Mouse (Mus musculus) forebrain, embryonic 15.5 days (tissue): ENCODE results near the gene Susd6. TPM values are rescaled to one million over a fixed set of nuclear protein-coding genes. Genes with fewer than 3 reads are reported as not detected.
A peak's percentile ranks its signal among the peaks of the same experiment; 100 is the strongest.

Source experiments
- ATAC-seq: fragments of 200-750 bp; cut with Nextera tagmentation; replicated peaks from 2 replicates; pipeline ENCODE4 v1.8.0; 2017; ENCODE audit warnings: mild to moderate bottlenecking, moderate TSS enrichment, moderate library complexity
- H3K27ac ChIP-seq: fragments of 300-500 bp; sonication (generic); replicated peaks from 2 replicates; pipeline ENCODE4 v1.5.1; 2015; ENCODE audit warnings: mild to moderate bottlenecking, inconsistent platforms
- H3K27me3 ChIP-seq: fragments of 300-500 bp; sonication (generic); 2 replicates; pipeline ENCODE4 v1.6.1; 2015; ENCODE audit warnings: inconsistent platforms
- H3K36me3 ChIP-seq: fragments of 300-500 bp; sonication (generic); 2 replicates; pipeline ENCODE4 v1.6.1; 2015; ENCODE audit warnings: mild to moderate bottlenecking, inconsistent platforms
- H3K4me1 ChIP-seq: fragments of 300-500 bp; sonication (generic); 2 replicates; pipeline ENCODE4 v1.6.1; 2015; ENCODE audit warnings: inconsistent platforms
- H3K4me2 ChIP-seq: fragments of 300-500 bp; sonication (generic); replicated peaks from 2 replicates; pipeline ENCODE4 v1.6.1; 2015; ENCODE audit warnings: mild to moderate bottlenecking, inconsistent platforms
- H3K4me3 ChIP-seq: fragments of 300-500 bp; sonication (generic); 2 replicates; pipeline ENCODE4 v1.5.1; 2015; ENCODE audit warnings: mild to moderate bottlenecking, inconsistent platforms
- H3K9ac ChIP-seq: fragments of 300-500 bp; sonication (generic); replicated peaks from 2 replicates; pipeline ENCODE4 v1.6.1; 2015; ENCODE audit warnings: mild to moderate bottlenecking, inconsistent platforms
- H3K9me3 ChIP-seq: fragments of 300-500 bp; sonication (generic); 2 replicates; pipeline ENCODE4 v1.6.1; 2016; ENCODE audit warnings: inconsistent platforms
- WGBS: fragments of 180-500 bp; shearing (Covaris S2); methylation state at CpG from one replicate; pipeline ENCODE4 v1.1.7; 2015; ENCODE audit warnings: mixed read lengths; 5-methylcytosine and 5-hydroxymethylcytosine counted together
- polyA plus RNA-seq: library from polyadenylated mRNA; unstranded; fragments of >200 nt; fragmentation: Nextera tagmentation; extraction: Ambion mirVana; gene quantifications from 2 replicates; pipeline ENCODE4 v1.2.1, GENCODE M21; 2015

The Susd6 gene
- polyA plus RNA-seq, 1 experiment from 2014 or later, result 14.3 TPM

GRCm38 (mm10) chr12:80891074-80891473 lies 100.8 kb downstream of the Susd6 start:
- no peak overlapping the region for H3K27ac ChIP-seq
- no peak overlapping the region for H3K4me2 ChIP-seq
- H3K4me3 ChIP-seq, result no peak overlapping the region
- ATAC-seq, result no peak
- 0 out of 2 replicates have a peak, but pooled peaks cover 3% of the 10 kb centered on the region for H3K9me3 ChIP-seq
- no peaks in the 10 kb centered on the region for H3K36me3 ChIP-seq
- no peaks in the 10 kb centered on the region for H3K27me3 ChIP-seq
- WGBS, result 98% methylated on average over 2 of the region's 2 CpGs
- no peak overlapping the region for H3K9ac ChIP-seq
- H3K4me1 ChIP-seq, result peaks cover 4% of the 10 kb centered on the region

- no peaks in the 10 kb centered on the region for H3K36me3 ChIP-seq
- H3K4me3 ChIP-seq, result no peak overlapping the region
- WGBS, result 91% methylated on average over 18 of the region's 18 CpGs
- no peak for ATAC-seq
- H3K27me3 ChIP-seq, result no peaks in the 10 kb centered on the region
- H3K9ac ChIP-seq, result no peak overlapping the region
- no peak overlapping the region for H3K4me2 ChIP-seq
- 0 out of 2 replicates have a peak, but pooled peaks cover 3% of the 10 kb centered on the region for H3K9me3 ChIP-seq
- no peak overlapping the region for H3K27ac ChIP-seq
- H3K4me1 ChIP-seq, result peaks cover 4% of the 10 kb centered on the region
Observed at GRCm38 (mm10) chr12:80893720-80894494, 103.6 kb downstream of the Susd6 start.

DNA sequence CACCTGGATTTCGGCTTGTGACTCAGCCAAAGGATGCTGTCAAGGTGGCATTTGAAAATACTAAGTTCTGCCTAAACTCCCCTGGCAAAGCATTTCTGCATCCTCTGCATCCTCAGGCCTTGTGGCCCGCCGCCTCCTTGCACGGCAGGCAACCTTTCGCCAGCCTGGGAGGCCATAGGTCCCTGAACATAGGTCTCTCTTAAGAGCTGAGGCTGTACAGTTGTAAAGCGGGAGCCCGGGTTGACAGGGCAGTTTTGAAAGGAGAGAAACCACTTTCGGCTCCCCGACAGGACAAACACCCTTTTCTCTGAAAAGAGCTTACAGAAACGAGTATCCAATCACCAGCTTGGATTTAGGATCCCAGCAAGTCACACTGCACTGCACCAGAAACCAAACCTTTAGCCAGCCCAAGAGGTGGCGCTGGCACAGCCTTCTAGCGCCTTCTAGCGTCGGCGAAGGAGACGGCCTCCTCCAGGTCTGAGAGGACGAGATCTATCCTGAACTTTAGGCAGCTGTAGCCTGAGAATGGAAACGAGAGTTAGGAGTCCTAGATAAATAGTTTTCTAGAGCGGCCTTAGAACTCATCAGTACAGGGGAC lies 104.8 kb downstream of the Susd6 start:
- 4% methylated on average over 19 of the region's 19 CpGs for WGBS
- H3K36me3 ChIP-seq, result no peaks in the 10 kb centered on the region
- H3K4me2 ChIP-seq, result peak overlapping the region; percentile 48
- H3K9ac ChIP-seq, result peak overlapping the region; percentile 39
- H3K27ac ChIP-seq, result no peak overlapping the region
- no peaks in the 10 kb centered on the region for H3K9me3 ChIP-seq
- peak overlapping the region; percentile 30 for H3K4me3 ChIP-seq
- peaks cover 4% of the 10 kb centered on the region for H3K4me1 ChIP-seq
- H3K27me3 ChIP-seq, result no peaks in the 10 kb centered on the region
- ATAC-seq, result peak; percentile 91

DNA sequence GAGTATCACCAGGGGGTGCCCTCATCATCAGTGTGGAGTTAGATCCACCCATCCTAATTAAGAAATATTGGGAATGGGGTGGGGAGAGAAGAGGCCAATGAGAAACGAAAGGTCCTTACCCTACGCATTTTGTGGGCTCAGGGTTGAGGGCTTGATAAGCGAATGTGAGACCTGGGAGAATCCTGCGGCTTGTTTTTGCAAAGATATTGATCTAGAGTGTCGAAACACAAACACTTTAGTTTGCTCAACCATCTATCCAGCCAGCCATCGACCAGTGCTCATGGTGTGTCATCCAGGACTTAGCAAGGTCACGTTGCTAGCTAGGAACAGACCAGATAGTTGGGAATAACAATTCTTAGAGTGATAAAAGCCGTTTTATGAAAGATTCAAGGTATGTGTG lies 119.3 kb downstream of the Susd6 start:
- H3K4me3 ChIP-seq, result no peak overlapping the region
- no peaks in the 10 kb centered on the region for H3K4me1 ChIP-seq
- no peak overlapping the region for H3K27ac ChIP-seq
- no peaks in the 10 kb centered on the region for H3K9me3 ChIP-seq
- no peaks in the 10 kb centered on the region for H3K27me3 ChIP-seq
- no peak overlapping the region for H3K9ac ChIP-seq
- no peak for ATAC-seq
- no peak overlapping the region for H3K4me2 ChIP-seq
- H3K36me3 ChIP-seq, result no peaks in the 10 kb centered on the region
- WGBS, result 93% methylated on average over 8 of the region's 8 CpGs

- H3K36me3 ChIP-seq, result no peaks in the 10 kb centered on the region
- no peaks in the 10 kb centered on the region for H3K27me3 ChIP-seq
- no peak overlapping the region for H3K9ac ChIP-seq
- no peaks in the 10 kb centered on the region for H3K4me1 ChIP-seq
- no peak for ATAC-seq
- H3K27ac ChIP-seq, result no peak overlapping the region
- WGBS, result 63% methylated on average over 7 of the region's 7 CpGs
- H3K4me3 ChIP-seq, result no peak overlapping the region
- no peaks in the 10 kb centered on the region for H3K9me3 ChIP-seq
- H3K4me2 ChIP-seq, result no peak overlapping the region
Observed at GRCm38 (mm10) chr12:80917764-80918163, 127.5 kb downstream of the Susd6 start.

DNA sequence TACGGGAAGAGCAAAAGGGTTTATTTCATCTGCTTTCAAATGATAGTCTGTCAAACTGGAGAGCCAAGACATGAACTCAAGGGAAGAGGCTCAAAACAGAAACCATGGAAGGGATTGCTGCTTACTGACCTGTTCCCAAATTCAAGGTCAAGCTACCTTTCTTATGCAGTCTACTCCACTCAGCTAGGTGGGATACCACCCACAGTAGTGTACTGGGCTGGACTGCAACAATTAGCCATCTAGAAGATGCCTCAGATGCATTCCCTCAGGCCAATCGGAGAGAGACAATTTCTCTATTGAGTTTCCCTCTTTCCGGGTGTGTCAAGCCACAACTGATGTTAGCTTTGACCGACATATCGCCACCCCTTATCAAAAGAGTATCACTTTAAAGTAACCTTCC lies 131.0 kb downstream of the Susd6 start:
- no peaks in the 10 kb centered on the region for H3K36me3 ChIP-seq
- ATAC-seq, result no peak
- 96% methylated on average over 5 of the region's 5 CpGs for WGBS
- H3K27me3 ChIP-seq, result no peaks in the 10 kb centered on the region
- no peak overlapping the region for H3K27ac ChIP-seq
- H3K9ac ChIP-seq, result no peak overlapping the region
- no peak overlapping the region for H3K4me2 ChIP-seq
- no peaks in the 10 kb centered on the region for H3K4me1 ChIP-seq
- H3K9me3 ChIP-seq, result no peaks in the 10 kb centered on the region
- no peak overlapping the region for H3K4me3 ChIP-seq

GRCm38 (mm10) chr12:80922869-80923268 lies 132.6 kb downstream of the Susd6 start:
- Histone ChIP-seq H3K9me3 (no peaks in the 10 kb centered on the region), H3K27me3 (no peaks in the 10 kb centered on the region), H3K4me2 (peak overlapping the region; percentile 27), H3K9ac (no peak overlapping the region), H3K4me3 (no peak overlapping the region), H3K27ac (no peak overlapping the region), H3K4me1 (no peaks in the 10 kb centered on the region), H3K36me3 (no peaks in the 10 kb centered on the region)
- ATAC-seq, result no peak
- WGBS, result 9% methylated on average over 7 of the region's 7 CpGs

DNA sequence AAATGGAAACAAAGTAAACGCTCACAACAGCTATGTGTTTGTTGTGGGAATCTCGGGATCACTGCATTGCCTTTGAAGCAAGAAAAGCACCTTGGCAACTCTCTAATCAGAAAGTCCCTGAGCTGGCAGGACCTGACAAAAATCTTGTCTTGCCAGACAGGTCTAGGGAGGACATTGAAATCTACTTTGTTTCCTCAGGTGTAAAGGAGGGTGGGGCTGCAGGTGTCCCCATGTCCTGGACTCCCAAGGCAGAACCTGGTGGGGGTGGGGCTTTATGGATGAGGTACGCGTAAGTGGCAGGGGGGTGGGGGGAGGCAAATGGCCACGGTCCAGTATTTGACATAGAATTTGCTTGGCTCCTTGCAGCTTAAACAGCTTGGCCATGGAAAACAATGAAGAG lies 133.3 kb downstream of the Susd6 start:
- no peaks in the 10 kb centered on the region for H3K36me3 ChIP-seq
- no peak overlapping the region for H3K4me2 ChIP-seq
- WGBS, result 61% methylated on average over 5 of the region's 5 CpGs
- H3K27me3 ChIP-seq, result no peaks in the 10 kb centered on the region
- H3K9me3 ChIP-seq, result no peaks in the 10 kb centered on the region
- no peak for ATAC-seq
- no peak overlapping the region for H3K9ac ChIP-seq
- H3K27ac ChIP-seq, result no peak overlapping the region
- H3K4me3 ChIP-seq, result no peak overlapping the region
- H3K4me1 ChIP-seq, result no peaks in the 10 kb centered on the region

DNA sequence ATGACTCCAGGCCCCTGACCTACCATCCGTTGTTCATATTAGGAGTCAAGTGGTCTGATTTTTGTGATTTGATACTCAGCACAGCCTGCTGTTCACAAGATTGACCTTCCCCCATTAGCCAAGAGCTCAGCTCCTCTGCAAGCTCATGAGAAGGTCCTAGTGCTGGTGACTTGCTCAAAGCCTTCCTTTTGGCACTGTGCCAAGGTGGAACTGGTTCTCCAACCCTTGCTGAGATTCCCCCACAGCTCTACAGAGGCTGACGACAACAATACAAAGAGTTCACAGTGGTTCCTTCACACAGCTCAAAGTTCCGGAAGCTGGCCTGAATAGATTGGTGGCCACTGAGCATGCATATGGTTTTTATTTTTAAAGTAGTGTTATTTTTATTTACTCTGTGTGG lies 133.9 kb downstream of the Susd6 start:
- Histone ChIP-seq H3K9ac (no peak overlapping the region), H3K4me2 (no peak overlapping the region), H3K27me3 (no peaks in the 10 kb centered on the region), H3K9me3 (no peaks in the 10 kb centered on the region), H3K27ac (no peak overlapping the region), H3K4me1 (no peaks in the 10 kb centered on the region), H3K4me3 (no peak overlapping the region), H3K36me3 (no peaks in the 10 kb centered on the region)
- ATAC-seq, result no peak
- WGBS, result 59% methylated on average over 3 of the region's 3 CpGs

- Histone ChIP-seq H3K4me3 (no peak overlapping the region), H3K4me2 (no peak overlapping the region), H3K27ac (no peak overlapping the region), H3K36me3 (no peaks in the 10 kb centered on the region), H3K9ac (no peak overlapping the region), H3K27me3 (no peaks in the 10 kb centered on the region), H3K9me3 (no peaks in the 10 kb centered on the region), H3K4me1 (no peaks in the 10 kb centered on the region)
- 32% methylated on average over 7 of the region's 7 CpGs for WGBS
- no peak for ATAC-seq
Observed at GRCm38 (mm10) chr12:80925919-80926318, 135.6 kb downstream of the Susd6 start.

DNA sequence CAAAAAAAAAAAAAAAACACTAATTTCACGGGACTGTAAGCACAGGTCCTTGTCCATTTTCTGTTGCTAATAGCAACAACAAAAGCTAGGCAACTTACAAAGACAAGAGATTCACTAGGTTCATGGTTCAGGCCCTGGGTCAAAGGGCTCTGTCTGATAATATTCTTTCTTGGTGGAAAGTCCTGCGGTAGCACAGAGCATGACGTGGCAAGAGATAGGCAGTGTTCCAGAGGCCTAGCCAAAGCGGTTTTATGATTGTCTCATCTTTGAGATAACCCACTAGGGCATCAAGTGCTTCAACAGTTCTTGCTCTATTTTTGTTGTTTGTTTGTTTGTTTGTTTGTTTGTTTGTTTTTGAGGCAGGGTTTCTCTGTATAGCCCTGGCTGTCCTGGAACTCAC lies 136.2 kb downstream of the Susd6 start:
- H3K4me3 ChIP-seq, result no peak overlapping the region
- 92% methylated on average over 4 of the region's 4 CpGs for WGBS
- H3K27me3 ChIP-seq, result no peaks in the 10 kb centered on the region
- H3K9me3 ChIP-seq, result no peaks in the 10 kb centered on the region
- H3K9ac ChIP-seq, result no peak overlapping the region
- H3K27ac ChIP-seq, result no peak overlapping the region
- ATAC-seq, result no peak
- no peaks in the 10 kb centered on the region for H3K4me1 ChIP-seq
- no peaks in the 10 kb centered on the region for H3K36me3 ChIP-seq
- H3K4me2 ChIP-seq, result no peak overlapping the region

GRCm38 (mm10) chr12:80927518-80927917 lies 137.2 kb downstream of the Susd6 start:
- H3K27ac ChIP-seq, result no peak overlapping the region

GRCm38 (mm10) chr12:80928881-80929280 lies 138.6 kb downstream of the Susd6 start:
- no peaks in the 10 kb centered on the region for H3K4me1 ChIP-seq
- H3K9ac ChIP-seq, result no peak overlapping the region
- no peaks in the 10 kb centered on the region for H3K9me3 ChIP-seq
- H3K36me3 ChIP-seq, result no peaks in the 10 kb centered on the region
- no peaks in the 10 kb centered on the region for H3K27me3 ChIP-seq
- no peak overlapping the region for H3K4me2 ChIP-seq
- H3K27ac ChIP-seq, result no peak overlapping the region
- 89% methylated on average over 3 of the region's 3 CpGs for WGBS
- no peak for ATAC-seq
- H3K4me3 ChIP-seq, result no peak overlapping the region

More at GRCm38 (mm10) chr12:80927518-80927917, 137.2 kb downstream of the Susd6 start:
- no peaks in the 10 kb centered on the region for H3K27me3 ChIP-seq
- no peaks in the 10 kb centered on the region for H3K4me1 ChIP-seq
- H3K9ac ChIP-seq, result no peak overlapping the region
- H3K4me2 ChIP-seq, result no peak overlapping the region
- no peak overlapping the region for H3K4me3 ChIP-seq
- no peaks in the 10 kb centered on the region for H3K36me3 ChIP-seq
- ATAC-seq, result no peak
- no peaks in the 10 kb centered on the region for H3K9me3 ChIP-seq
- 86% methylated on average over 1 of the region's 1 CpGs for WGBS
